Mouse (Mus musculus) CH12.LX (cell line): ENCODE measurements around the gene Hacd4. TPM values are rescaled to one million over a fixed set of nuclear protein-coding genes. Genes with fewer than 3 reads are reported as not detected.

ENCODE experiments used
- DNase-seq: peaks from one replicate; pipeline ENCODE4 v3.0.0-alpha.2; 2013; ENCODE audit errors: extremely low read depth
- H3K27ac ChIP-seq: 2 replicates; pipeline ENCODE4 v1.5.1; 2012; ENCODE audit warnings: low read depth, mild to moderate bottlenecking, control low read depth, moderate library complexity; ENCODE audit not compliant: insufficient read depth
- H3K27me3 ChIP-seq: replicated peaks from 2 replicates; pipeline ENCODE3; 2012; ENCODE audit warnings: inconsistent platforms
- H3K36me3 ChIP-seq, 2 experiments: replicated peaks in 1 of 2; 2 replicates each; pipeline versions ENCODE3 to v1.6.1; 2012; ENCODE audit warnings: inconsistent platforms in 1 of 2, low read length in 1 of 2, mild to moderate bottlenecking in 1 of 2, mixed read lengths in 1 of 2, moderate library complexity in 1 of 2; ENCODE audit not compliant: control insufficient read depth in 1 of 2, insufficient read depth in 1 of 2
- H3K4me1 ChIP-seq, 2 experiments: 2 replicates each; pipeline ENCODE4 v1.6.1; 2012; ENCODE audit warnings: inconsistent platforms in 1 of 2, moderate library complexity in 1 of 2; ENCODE audit not compliant: insufficient read depth in 2 of 2, control insufficient read depth in 1 of 2
- H3K4me2 ChIP-seq: 2 replicates; pipeline ENCODE4 v1.6.1; 2012; ENCODE audit warnings: low read depth, mild to moderate bottlenecking, control low read depth; ENCODE audit not compliant: poor library complexity, insufficient read depth, severe bottlenecking
- H3K4me3 ChIP-seq, 3 experiments: fragments of 150-350 bp in 1 of 3; sonication (generic) in 1 of 3; replicated peaks in 1 of 3; 2 replicates each; pipeline versions ENCODE3 to v1.5.1; 2011 to 2012; ENCODE audit warnings: low read depth in 2 of 3, low read length in 2 of 3, mild to moderate bottlenecking in 2 of 3, moderate library complexity in 2 of 3, control low read depth in 1 of 3, improper control_type of control experiment in 1 of 3, inconsistent platforms in 1 of 3, mixed read lengths in 1 of 3; ENCODE audit not compliant: poor library complexity in 1 of 3
- H3K79me2 ChIP-seq: replicated peaks from 2 replicates; pipeline ENCODE4 v1.6.1; 2012; ENCODE audit warnings: mild to moderate bottlenecking, moderate library complexity; ENCODE audit not compliant: control insufficient read depth, poor library complexity, insufficient read depth, severe bottlenecking; ENCODE audit errors: extremely low read depth
- H3K9ac ChIP-seq: 2 replicates; pipeline ENCODE4 v1.6.1; 2012; ENCODE audit warnings: low read depth, mild to moderate bottlenecking, control low read depth, moderate library complexity; ENCODE audit not compliant: insufficient read depth
- H3K9me3 ChIP-seq: replicated peaks from 2 replicates; pipeline ENCODE3; 2012; ENCODE audit warnings: low read length, inconsistent platforms, mixed read lengths
- BHLHE40 ChIP-seq: IDR thresholded peaks from 2 replicates; pipeline ENCODE4 v1.6.1; 2011; ENCODE audit warnings: mild to moderate bottlenecking, low read depth, low read length, improper control_type of control experiment
- CTCF ChIP-seq, 2 experiments: IDR thresholded peaks in 1 of 2; conservative IDR thresholded peaks in 1 of 2; 2 replicates each; pipeline ENCODE4 v1.5.1; 2011 to 2012; ENCODE audit warnings: low read depth in 2 of 2, low read length in 2 of 2, improper control_type of control experiment in 1 of 2, inconsistent platforms in 1 of 2, mild to moderate bottlenecking in 1 of 2, moderate library complexity in 1 of 2
- ETS1 ChIP-seq: conservative IDR thresholded peaks from 2 replicates; pipeline ENCODE4 v1.6.1; 2012; ENCODE audit warnings: low read depth, mild to moderate bottlenecking, inconsistent platforms, low read length, improper control_type of control experiment, moderate library complexity
- GABPA ChIP-seq: IDR thresholded peaks from 2 replicates; pipeline ENCODE4 v1.6.1; 2012; ENCODE audit warnings: low read depth, low read length, improper control_type of control experiment, inconsistent platforms; ENCODE audit not compliant: insufficient replicate concordance
- IRF4 ChIP-seq: IDR thresholded peaks from 2 replicates; pipeline ENCODE4 v1.6.1; 2014; ENCODE audit warnings: low read depth, mild to moderate bottlenecking, inconsistent platforms, low read length, improper control_type of control experiment
- JUND ChIP-seq: conservative IDR thresholded peaks from 2 replicates; pipeline ENCODE4 v1.6.1; 2011; ENCODE audit warnings: low read depth, low read length, improper control_type of control experiment
- KAT2A ChIP-seq: IDR thresholded peaks from 2 replicates; pipeline ENCODE4 v1.6.1; 2012; ENCODE audit warnings: low read length, improper control_type of control experiment, inconsistent platforms; ENCODE audit not compliant: insufficient replicate concordance
- MAFK ChIP-seq: IDR thresholded peaks from 2 replicates; pipeline ENCODE4 v1.6.1; 2011; ENCODE audit warnings: low read length, improper control_type of control experiment; ENCODE audit not compliant: insufficient replicate concordance
- MAX ChIP-seq: IDR thresholded peaks from 2 replicates; pipeline ENCODE4 v1.6.1; 2011; ENCODE audit warnings: low read length, improper control_type of control experiment
- MAZ ChIP-seq: IDR thresholded peaks from 2 replicates; pipeline ENCODE4 v1.6.1; 2012; ENCODE audit warnings: low read depth, mild to moderate bottlenecking, inconsistent platforms, low read length, improper control_type of control experiment, moderate library complexity
- MEF2A ChIP-seq: IDR thresholded peaks from 2 replicates; pipeline ENCODE4 v1.6.1; 2014; ENCODE audit warnings: low read depth, mild to moderate bottlenecking, inconsistent platforms, low read length, improper control_type of control experiment, borderline replicate concordance
- MYC ChIP-seq: IDR thresholded peaks from 2 replicates; pipeline ENCODE4 v1.6.1; 2011; ENCODE audit warnings: low read depth, mild to moderate bottlenecking, improper control_type of control experiment, low read length
- PAX5 ChIP-seq: IDR thresholded peaks from 2 replicates; pipeline ENCODE4 v1.6.1; 2012; ENCODE audit warnings: low read length, inconsistent platforms, mixed read lengths
- POLR2A ChIP-seq: IDR thresholded peaks from 2 replicates; pipeline ENCODE4 v1.6.1; 2011; ENCODE audit warnings: low read depth, mild to moderate bottlenecking, improper control_type of control experiment, low read length
- POLR2AphosphoS2 ChIP-seq: IDR thresholded peaks from 2 replicates; pipeline ENCODE4 v1.6.1; 2011; ENCODE audit warnings: low read depth, low read length, improper control_type of control experiment
- SMC3 ChIP-seq: IDR thresholded peaks from 2 replicates; pipeline ENCODE4 v1.6.1; 2011; ENCODE audit warnings: low read depth, low read length, improper control_type of control experiment
- TBP ChIP-seq: conservative IDR thresholded peaks from 2 replicates; pipeline ENCODE4 v1.6.1; 2011; ENCODE audit warnings: low read depth, low read length, improper control_type of control experiment
- TCF12 ChIP-seq: IDR thresholded peaks from 2 replicates; pipeline ENCODE4 v1.6.1; 2014; ENCODE audit warnings: low read depth, mild to moderate bottlenecking, inconsistent platforms, low read length, improper control_type of control experiment
- USF2 ChIP-seq: conservative IDR thresholded peaks from 2 replicates; pipeline ENCODE4 v1.6.1; 2011; ENCODE audit warnings: low read depth, low read length, improper control_type of control experiment
- ZC3H11A ChIP-seq: IDR thresholded peaks from 2 replicates; pipeline ENCODE4 v1.6.1; 2012; ENCODE audit warnings: low read depth, mild to moderate bottlenecking, inconsistent platforms, low read length, improper control_type of control experiment
- ZMIZ1 ChIP-seq: IDR thresholded peaks from 2 replicates; pipeline ENCODE4 v1.6.1; 2012; ENCODE audit warnings: low read depth, mild to moderate bottlenecking, inconsistent platforms, low read length, improper control_type of control experiment
- ZNF384 ChIP-seq: IDR thresholded peaks from 2 replicates; pipeline ENCODE4 v1.6.1; 2012; ENCODE audit warnings: low read depth, low read length, improper control_type of control experiment, inconsistent platforms
- dilution Hi-C: fragments of 300-500 bp; cut with MboI; formaldehyde crosslinking; loops from 2 replicates; pipeline ENCODE4 v1.14.3; 2020; ENCODE audit warnings: low sequenced_read_pairs; ENCODE audit not compliant: extremely low pct_unique_long_range_greater_than_20kb, extremely low pct_ligation_motif_present
- in situ Hi-C: fragments of 300-500 bp; cut with MboI; formaldehyde crosslinking; loops from 3 replicates; pipeline ENCODE4 v1.14.3; 2019; ENCODE audit warnings: low sequenced_read_pairs, low pct_ligation_motif_present, low pct_unique_long_range_greater_than_20kb, mixed read lengths
- polyA plus RNA-seq: library from polyadenylated mRNA; unstranded; fragments of >175 nt; gene quantifications from 2 replicates; pipeline ENCODE4 v1.2.1, GENCODE M21; 2012; ENCODE audit warnings: low read depth; ENCODE audit not compliant: insufficient read length
- total RNA-seq, 2 experiments: library from RNA; depleted of rRNA; stranded (reverse); fragments of 300-350 nt in 1 of 2; fragments of >200 nt in 1 of 2; gene quantifications; 2 replicates each; pipeline ENCODE4 v1.2.3; 2012 to 2014

Gene Hacd4
- total and polyA plus RNA-seq, 3 experiments = 0.17 TPM; not detected in 2

GRCm38 (mm10) chr4:88436593-88437165 is 2.0 kb downstream of the Hacd4 start:
- in situ Hi-C loops (no loop called here), dilution Hi-C loops (no loop called here)
- H3K4me3 ChIP-seq = no peak overlapping the region
- no peak overlapping the region for H3K27ac ChIP-seq
- H3K79me2 ChIP-seq = no peaks in the 10 kb centered on the region
- H3K9ac ChIP-seq = no peak overlapping the region
- H3K27me3 ChIP-seq = no peaks in the 10 kb centered on the region
- no peak for DNase-seq
- H3K4me2 ChIP-seq = no peak overlapping the region
- no peaks in the 10 kb centered on the region for H3K36me3 ChIP-seq
- TF ChIP-seq ZMIZ1 = no peak
- peaks cover 3 to 28% of the 10 kb centered on the region in 2 experiments; a peak in 2 of 4 replicates for H3K4me1 ChIP-seq
- H3K9me3 ChIP-seq = no peaks in the 10 kb centered on the region

DNA sequence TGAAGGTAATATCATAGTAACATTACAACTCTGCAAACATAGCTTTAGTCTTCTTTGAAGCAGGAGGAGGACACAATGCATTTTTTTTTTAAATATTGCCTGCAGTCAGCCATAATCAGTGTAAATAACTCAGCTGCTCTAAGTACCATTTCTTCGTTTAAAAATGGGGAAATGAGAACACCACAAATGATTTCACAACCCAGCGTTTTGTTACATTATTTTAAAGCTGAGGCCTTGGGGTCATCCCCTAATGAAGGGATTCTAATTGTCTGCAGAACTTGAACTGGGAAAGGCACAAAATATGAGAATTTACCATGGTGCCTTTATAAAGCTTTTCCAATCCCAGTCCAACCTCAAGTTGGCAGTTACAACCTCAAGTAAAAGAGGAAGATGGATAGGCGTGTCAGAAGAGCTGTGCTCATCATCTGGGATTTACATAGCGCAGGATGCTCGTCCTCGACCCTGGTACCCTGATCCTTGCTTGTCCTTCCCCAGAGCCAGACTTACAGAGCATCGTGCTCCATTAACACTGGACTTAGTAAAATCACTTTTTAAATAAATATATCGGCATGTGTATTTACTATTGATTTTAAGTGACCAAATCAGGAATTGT is 6.2 kb downstream of the Hacd4 start:
- Histone ChIP-seq H3K27me3 (no peaks in the 10 kb centered on the region), H3K4me3 (no peak overlapping the region), H3K36me3 (no peaks in the 10 kb centered on the region), H3K27ac (no peak overlapping the region), H3K4me1 (peaks cover 0 to 12% of the 10 kb centered on the region in 2 experiments; a peak in 2 of 4 replicates), H3K79me2 (no peaks in the 10 kb centered on the region), H3K9ac (no peak overlapping the region), H3K4me2 (peak overlapping the region; percentile 21; the same call in 1 of the 2 replicates), H3K9me3 (no peaks in the 10 kb centered on the region)
- in situ Hi-C loops (no loop called here), dilution Hi-C loops (no loop called here)
- TF ChIP-seq IRF4 = peak; percentile 30; the same call in 1 of the 2 replicates
- TF ChIP-seq CTCF (conservative IDR thresholded peaks at IDR 0.05 in 1 of 2, IDR thresholded peaks at IDR 0.05 in 1 of 2; ENCODE audit: low read depth in 2 of 2, low read length in 2 of 2) = no peak
- DNase-seq = peak; percentile 26

- Histone ChIP-seq H3K79me2 (no peaks in the 10 kb centered on the region), H3K36me3 (no peaks in the 10 kb centered on the region), H3K9me3 (no peaks in the 10 kb centered on the region), H3K27me3 (no peaks in the 10 kb centered on the region), H3K9ac (no peak overlapping the region), H3K4me2 (no peak overlapping the region), H3K4me3 (no peak overlapping the region), H3K4me1 (peaks cover 0 to 10% of the 10 kb centered on the region in 2 experiments; a peak in 2 of 4 replicates), H3K27ac (no peak overlapping the region)
- no peak for DNase-seq
- in situ Hi-C loops (no loop called here), dilution Hi-C loops (no loop called here)
- TF ChIP-seq MYC (no peak), TBP (no peak), MEF2A (no peak), KAT2A (no peak), SMC3 (no peak), ZNF384 (no peak), MAFK (no peak), JUND (no peak), POLR2A (no peak), MAZ (no peak), POLR2AphosphoS2 (no peak), USF2 (no peak), ZC3H11A (no peak), ETS1 (no peak), GABPA (no peak), TCF12 (no peak), MAX (no peak), BHLHE40 (no peak), PAX5 (no peak)
These were observed 11.0 kb downstream of the Hacd4 start for GRCm38 (mm10) chr4:88427630-88428239.
